Mouse (Mus musculus) neutrophil, adult 5-6 weeks (primary cell): ENCODE data around the gene Syt3. TPM values are rescaled to one million over a fixed set of nuclear protein-coding genes. Genes with fewer than 3 reads are reported as not detected.

Experiments
- ATAC-seq: fragments of 151-379, 151-347 bp; 2 replicates; pipeline ENCODE4 v1.8.0; 2017; ENCODE audit warnings: mild to moderate bottlenecking, moderate TSS enrichment; ENCODE audit not compliant: insufficient number of reproducible peaks, poor library complexity, low FRiP score, severe bottlenecking; ENCODE audit errors: extremely low read depth
- total RNA-seq: library from RNA; stranded (forward); fragments of 200-1000 nt; gene quantifications from 2 replicates; pipeline ENCODE4 v1.2.3, GENCODE M21; 2017

Gene Syt3
- not detected in 2 replicates for total RNA-seq

- peak; percentile 52; the same call in 1 of the 2 replicates for ATAC-seq
Observed at GRCm38 (mm10) chr7:44383980-44384715, at the start of gene Syt3. Gene Syt3, plus strand, starts transcription at chr7:44384102.

- ATAC-seq, result no peak
Observed at GRCm38 (mm10) chr7:44334139-44334538, 49.8 kb upstream of the Syt3 start.

GRCm38 (mm10) chr7:44335031-44335878, 48.6 kb upstream of the Syt3 start:
- no peak for ATAC-seq

- ATAC-seq, result no peak
Observed at GRCm38 (mm10) chr7:44336046-44337021, 47.6 kb upstream of the Syt3 start.

GRCm38 (mm10) chr7:44337121-44337849, 46.6 kb upstream of the Syt3 start:
- no peak for ATAC-seq

GRCm38 (mm10) chr7:44340226-44340625, 43.7 kb upstream of the Syt3 start:
- ATAC-seq, result no peak

- ATAC-seq, result no peak
Observed at GRCm38 (mm10) chr7:44341119-44341518, 42.8 kb upstream of the Syt3 start.

- no peak for ATAC-seq
Observed at GRCm38 (mm10) chr7:44341714-44342113, 42.2 kb upstream of the Syt3 start.

- ATAC-seq, result no peak
Observed at GRCm38 (mm10) chr7:44343459-44344015, 40.4 kb upstream of the Syt3 start.

- ATAC-seq, result peak; percentile 70
Observed at GRCm38 (mm10) chr7:44344622-44345021, 39.3 kb upstream of the Syt3 start.

- no peak for ATAC-seq
Observed at GRCm38 (mm10) chr7:44349043-44349442, 34.9 kb upstream of the Syt3 start.

- peak; percentile 63 for ATAC-seq
Observed at GRCm38 (mm10) chr7:44350957-44351711, 32.8 kb upstream of the Syt3 start.

GRCm38 (mm10) chr7:44351881-44352749, 31.8 kb upstream of the Syt3 start:
- ATAC-seq, result no peak

GRCm38 (mm10) chr7:44352750-44353600, 30.9 kb upstream of the Syt3 start:
- no peak for ATAC-seq

GRCm38 (mm10) chr7:44353601-44354340, 30.1 kb upstream of the Syt3 start:
- ATAC-seq, result no peak
